Mouse (Mus musculus) left cerebral cortex, postnatal 14 days (tissue): ENCODE results near the gene Ercc1. TPM values are rescaled to one million over a fixed set of nuclear protein-coding genes. Genes with fewer than 3 reads are reported as not detected.

ENCODE experiments used
- DNase-seq, 2 experiments: peaks; one replicate each; pipeline ENCODE4 v3.0.0; 2021 to 2022; ENCODE audit warnings: low spot score in 2 of 2, mixed read lengths in 1 of 2
- intact Hi-C: fragments of 180-260 bp; cut with DNase I; formaldehyde crosslinking; loops from one replicate; pipeline ENCODE4 v1.15.1; 2025
- long read RNA-seq, 2 experiments: library from polyadenylated mRNA; stranded (forward); transcript quantifications; one replicate each; pipeline ENCODE4 v2.0.0; 2021
- total RNA-seq, 2 experiments: library from RNA; stranded (reverse); gene quantifications; 2 replicates each; pipeline ENCODE4 v1.2.3; 2021

Gene Ercc1
- 10 to 100 TPM; 42.7 to 44.0 TPM for total RNA-seq
- long read RNA-seq, experiment 1, transcript Ercc1-201 (10 exons, 1,375 nt): major isoform, 16 of 23 reads
- long read RNA-seq, experiment 1, partial matches to known transcripts: 0 of 23 reads
- long read RNA-seq, experiment 1, other reads (novel, unspliced or antisense): 6 of 23 reads
- long read RNA-seq, experiment 2, transcript Ercc1-201 (10 exons, 1,375 nt): major isoform, 9 of 22 reads
- long read RNA-seq, experiment 2, partial matches to known transcripts: 6 of 22 reads
- long read RNA-seq, experiment 2, other reads (novel, unspliced or antisense): 5 of 22 reads

DNA sequence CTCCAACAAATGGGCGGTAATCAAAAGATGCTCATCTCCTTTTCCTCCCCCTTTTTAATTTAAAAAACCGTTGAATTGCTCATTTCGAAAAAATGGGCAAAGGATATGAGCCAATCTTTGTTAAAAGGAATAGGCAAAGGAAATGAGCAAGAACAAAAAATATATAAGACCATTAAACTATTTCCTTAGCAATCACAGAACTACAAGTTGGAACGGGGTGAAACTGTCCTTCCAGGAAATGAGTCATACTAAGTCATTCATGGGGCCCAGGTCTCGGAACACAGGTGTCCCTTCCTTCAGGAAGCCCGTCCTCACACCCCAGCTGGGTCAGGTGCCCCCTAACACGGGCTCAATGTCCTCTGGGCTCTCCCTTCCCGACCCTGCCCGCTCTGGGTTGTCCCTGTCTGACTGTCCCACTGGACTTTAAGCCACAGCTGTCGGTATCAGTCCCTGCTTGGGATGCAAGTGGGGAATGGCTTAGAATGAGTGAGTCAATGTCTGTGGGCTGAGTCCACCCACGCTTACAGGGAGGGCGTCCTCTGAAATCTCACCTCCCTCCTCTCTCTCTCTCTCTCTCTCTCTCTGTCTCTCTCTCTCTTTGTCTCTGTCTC lies at the start of gene Ercc1:
Gene Ercc1, plus strand, starts transcription at position 542 of the 611 bp plus-strand sequence.
- no peak for DNase-seq
- intact Hi-C loops: no loop called here

DNA sequence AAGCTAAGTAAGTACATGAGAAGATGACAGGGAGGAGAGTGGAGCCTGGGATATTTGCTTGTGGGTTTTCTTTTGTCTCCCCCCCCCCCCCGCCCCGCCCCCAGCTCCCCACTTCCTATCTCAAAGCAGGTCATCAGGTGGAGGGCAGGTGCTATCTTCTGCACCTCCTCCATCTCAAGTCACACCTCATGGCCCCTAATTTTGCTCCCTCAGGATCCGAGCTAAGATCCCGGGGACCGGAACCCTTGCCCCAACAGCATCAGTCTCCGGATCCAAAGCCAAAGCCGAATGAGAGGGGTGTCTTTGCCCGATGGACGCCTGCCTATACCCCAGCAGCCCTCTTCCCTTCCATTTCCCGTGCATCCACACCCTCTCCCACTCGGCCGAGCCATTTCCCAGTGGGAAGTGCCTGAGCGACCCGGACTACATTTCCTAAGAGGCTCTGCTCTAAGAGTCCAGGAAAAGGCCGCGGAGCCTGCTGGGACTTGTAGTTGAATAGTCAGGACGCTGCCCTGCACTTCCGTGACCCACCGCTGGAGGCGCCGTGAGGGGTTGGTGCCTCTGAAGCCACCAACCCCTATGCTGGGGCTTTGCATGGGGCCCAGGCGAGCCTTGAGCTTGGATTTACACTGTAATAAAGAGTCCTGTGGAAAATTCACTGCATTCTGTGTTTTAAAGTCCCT lies 48.9 kb upstream of the Ercc1 start:
- intact Hi-C loops: loop anchor here (5.0 kb wide), 2 partner anchors 58 to 118 kb away; partner anchors contain the start of gene Eml2

DNA sequence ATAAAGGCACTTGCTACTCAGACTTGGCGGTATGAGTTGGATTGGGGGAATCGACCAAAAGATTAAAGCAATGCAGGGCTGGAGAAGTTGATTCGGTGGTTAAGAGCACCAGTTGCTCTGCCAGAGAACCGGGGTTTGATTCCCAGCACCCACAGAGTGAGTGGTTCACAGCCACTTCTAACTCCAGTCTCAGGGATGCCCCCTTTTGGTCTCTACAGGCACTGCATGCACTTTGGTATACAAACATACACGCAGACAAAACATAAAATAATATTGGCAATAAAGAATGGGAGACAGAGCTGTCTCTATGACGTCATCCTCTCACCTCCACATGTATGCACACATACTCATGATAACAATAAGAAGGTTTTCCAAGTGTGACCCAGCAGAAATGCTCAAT lies 47.5 kb upstream of the Ercc1 start:
- intact Hi-C loops: loop anchor here (5.0 kb wide), 2 partner anchors 60 to 120 kb away; partner anchors contain the start of gene Eml2

More for the DNA sequence above, 48.9 kb upstream of the Ercc1 start:
- peak; percentile 97 for DNase-seq

DNA sequence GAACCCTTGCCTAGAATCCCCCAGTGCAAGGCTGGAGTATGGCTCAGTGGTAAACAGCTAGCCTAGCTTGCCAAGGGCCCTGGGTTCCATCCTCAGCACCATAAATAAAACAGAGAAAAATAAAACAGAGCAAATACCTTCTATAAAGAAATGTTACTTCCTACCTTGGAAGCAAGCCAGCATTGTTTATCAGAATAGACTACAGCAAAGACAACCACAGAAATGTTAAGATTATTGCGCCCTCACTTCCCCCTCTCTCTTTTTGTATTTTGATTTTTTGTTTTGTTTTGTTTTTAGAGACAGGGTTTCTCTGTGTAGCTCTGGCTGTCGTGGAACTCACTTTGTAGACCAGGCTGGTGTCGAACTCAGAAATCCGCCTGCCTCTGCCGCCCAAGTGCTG lies 46.8 kb upstream of the Ercc1 start:
- no peak for DNase-seq
- intact Hi-C loops: loop anchor here (5.0 kb wide), 2 partner anchors 60 to 120 kb away; partner anchors contain the start of gene Eml2

More for the DNA sequence above, 47.5 kb upstream of the Ercc1 start:
- DNase-seq: no peak

DNA sequence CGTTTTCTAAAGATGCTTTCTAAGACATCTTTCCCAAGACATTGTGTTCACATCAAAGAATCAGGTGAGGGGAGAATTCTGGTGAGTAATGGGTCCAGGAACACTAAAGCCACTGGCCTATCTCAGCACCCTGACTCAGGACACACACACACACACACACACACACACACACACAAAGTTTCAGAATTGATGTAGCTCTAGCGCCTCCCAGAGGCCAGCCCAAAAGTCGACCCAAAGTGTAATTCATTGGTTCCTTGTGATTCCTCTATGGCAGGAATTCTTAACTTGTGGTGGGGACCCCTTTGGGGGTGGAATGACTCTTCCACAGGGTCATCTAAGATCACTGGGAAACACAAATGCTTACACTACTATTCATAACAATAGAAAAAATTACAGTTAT lies 45.4 kb upstream of the Ercc1 start:
- peak; percentile 64 to 78 for DNase-seq
- intact Hi-C loops: loop anchor here (5.0 kb wide), 2 partner anchors 62 to 122 kb away; partner anchors contain the start of gene Eml2

DNA sequence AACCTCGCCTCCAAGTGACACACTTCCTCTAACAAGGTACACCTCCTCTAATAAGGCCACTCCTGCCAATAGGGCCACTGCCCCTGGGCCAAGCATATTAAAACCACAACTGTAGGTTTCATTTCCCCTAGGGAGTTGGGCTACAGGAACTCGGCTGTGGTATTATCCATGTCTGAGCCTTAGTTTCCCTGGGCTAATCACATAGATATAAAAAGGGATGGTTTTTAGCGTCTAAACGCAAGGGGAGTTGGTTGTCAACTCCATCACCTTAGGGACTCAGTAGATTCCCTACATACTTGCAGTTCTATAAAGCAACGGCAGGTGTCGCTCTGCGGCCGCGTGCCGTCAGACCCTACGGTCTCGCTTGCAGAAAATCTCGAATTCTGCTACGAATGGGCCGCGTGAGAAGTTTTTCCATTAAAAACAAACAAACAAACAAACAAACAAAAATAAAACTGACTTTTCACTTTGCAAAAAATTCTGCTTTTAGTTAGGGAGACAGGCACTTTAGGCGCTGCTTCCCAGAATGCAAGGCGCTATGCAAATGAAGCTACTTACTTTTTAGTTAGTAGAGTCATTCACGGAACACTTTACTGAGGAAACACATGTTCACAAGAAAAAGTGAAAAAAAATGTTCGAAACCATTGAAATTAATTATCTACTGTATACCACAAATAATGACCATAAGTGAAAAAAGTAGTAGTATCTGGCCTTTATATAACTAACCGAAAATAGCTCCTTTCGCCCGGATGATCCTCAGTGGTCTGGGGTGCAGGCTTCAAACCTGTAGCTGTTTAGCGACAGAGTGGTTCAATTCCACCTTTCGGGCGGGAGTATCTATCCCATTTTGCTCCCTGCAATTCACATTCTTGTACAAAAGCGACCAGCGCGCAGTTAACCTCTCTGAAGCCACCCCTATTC lies 43.8 kb upstream of the Ercc1 start:
- DNase-seq: peak; percentile 71 to 86
- intact Hi-C loops: loop anchor here (1.0 kb wide), 1 partner anchor 43 kb away; no protein-coding TSS in a partner anchor

DNA sequence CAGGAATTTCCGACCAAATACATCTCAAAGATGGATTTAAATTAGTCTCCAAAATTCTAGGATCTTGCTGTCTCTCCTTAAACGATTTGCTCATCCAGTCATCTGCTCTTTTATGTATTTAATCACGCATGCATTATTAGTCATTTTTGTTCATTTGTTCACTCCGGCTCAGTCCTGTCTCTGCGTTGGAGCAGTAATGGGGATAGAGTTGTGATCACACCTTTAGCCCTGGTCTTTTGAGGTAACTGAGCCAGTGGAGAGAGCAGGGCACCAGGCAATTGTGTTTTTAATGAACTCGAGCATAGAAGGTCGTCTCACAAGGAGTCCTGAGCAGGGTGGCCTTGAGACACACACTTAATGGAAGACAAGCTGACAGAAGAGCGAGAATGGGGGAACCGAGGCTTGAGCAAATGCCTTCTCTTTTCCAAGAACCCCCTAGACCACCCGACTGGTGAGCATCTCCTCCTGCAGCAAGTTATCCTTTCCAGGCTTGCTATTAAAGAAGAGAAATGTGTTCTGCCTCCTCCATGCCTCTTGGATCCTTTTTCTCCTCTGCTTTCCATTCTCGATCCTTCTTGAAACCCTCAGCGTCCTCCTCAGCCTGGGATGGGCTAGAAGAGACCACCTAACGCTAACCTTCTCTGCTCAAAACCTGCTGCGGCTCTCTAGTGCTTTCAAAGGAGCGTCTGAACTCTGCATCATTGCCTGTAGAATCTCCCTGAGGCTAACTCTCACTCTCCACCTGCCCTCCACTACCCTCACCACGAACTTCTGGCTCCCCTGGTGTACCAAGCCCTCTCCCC lies 42.9 kb upstream of the Ercc1 start:
- peak in 1 of 2 experiments; percentile 26 for DNase-seq
- intact Hi-C loops: no loop called here

DNA sequence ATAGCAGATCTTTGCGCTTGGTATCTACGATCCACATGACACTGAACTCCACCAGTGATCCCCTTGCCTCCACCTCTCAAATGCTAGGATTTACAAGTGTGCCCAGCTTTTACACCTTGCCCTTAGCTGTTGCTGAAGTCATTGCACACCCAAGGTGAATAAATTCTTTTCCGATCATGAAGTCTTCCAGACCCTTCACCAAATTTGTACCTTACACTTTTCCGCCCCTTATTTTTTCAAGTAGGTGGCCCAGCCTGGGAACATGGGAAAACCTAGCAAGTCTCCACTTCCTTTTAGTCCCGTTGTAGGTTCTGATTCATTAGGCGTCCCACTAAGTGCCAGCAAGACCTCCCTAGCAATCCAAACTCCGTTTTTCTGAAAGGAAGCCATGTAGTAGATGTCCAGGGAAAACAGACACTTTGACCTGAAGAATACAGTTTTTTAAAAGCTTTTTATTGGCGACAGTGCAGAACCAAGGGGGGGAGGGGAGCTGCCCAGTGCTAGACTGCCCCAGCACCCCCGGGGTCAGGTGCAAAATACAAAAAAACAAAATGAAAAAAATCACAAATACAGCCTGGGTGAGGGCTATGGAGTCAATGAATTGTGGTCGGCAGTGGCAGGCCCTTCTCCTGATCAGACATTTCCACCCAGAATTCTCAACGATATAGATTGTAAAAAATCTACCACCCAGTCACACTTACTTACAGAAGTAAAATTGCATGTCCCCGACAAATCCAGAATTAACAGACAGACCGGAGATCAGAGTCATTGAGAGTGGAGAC lies 42.1 kb upstream of the Ercc1 start:
- DNase-seq: no peak
- intact Hi-C loops: no loop called here

DNA sequence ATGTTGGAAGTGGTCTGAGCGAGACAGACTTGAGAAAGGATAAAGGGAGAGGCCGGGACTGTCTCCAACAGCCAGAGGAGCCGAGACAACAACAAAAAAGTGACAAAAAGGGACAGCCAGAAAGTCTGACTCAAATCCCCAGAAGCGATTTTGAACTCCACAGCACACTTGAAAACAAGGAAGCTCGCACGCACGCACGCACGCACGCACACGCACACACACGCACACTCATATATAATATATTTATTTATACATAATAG lies 41.6 kb upstream of the Ercc1 start:
- DNase-seq: no peak
- intact Hi-C loops: no loop called here

DNA sequence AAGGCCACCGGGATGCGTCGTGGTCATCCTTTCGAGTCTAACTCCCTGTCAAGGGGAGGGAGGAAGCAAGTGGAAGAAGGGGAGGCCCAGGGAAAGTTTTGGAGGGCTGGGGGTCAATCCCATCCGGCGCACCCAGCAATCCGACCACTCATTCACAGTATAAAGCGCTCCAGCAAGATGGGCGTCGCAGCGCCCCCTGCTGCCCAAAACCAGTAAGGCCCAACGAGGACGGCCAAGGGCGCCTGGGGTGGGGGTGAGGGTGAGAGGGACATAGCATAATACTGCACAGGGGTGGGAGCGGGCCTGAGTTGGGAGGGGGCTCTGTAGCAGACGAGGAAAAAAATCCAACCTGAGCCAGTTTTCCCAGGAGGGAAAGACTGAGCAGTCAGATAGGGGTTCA lies 40.8 kb upstream of the Ercc1 start:
- DNase-seq: peak; percentile 52 to 60
- intact Hi-C loops: no loop called here

DNA sequence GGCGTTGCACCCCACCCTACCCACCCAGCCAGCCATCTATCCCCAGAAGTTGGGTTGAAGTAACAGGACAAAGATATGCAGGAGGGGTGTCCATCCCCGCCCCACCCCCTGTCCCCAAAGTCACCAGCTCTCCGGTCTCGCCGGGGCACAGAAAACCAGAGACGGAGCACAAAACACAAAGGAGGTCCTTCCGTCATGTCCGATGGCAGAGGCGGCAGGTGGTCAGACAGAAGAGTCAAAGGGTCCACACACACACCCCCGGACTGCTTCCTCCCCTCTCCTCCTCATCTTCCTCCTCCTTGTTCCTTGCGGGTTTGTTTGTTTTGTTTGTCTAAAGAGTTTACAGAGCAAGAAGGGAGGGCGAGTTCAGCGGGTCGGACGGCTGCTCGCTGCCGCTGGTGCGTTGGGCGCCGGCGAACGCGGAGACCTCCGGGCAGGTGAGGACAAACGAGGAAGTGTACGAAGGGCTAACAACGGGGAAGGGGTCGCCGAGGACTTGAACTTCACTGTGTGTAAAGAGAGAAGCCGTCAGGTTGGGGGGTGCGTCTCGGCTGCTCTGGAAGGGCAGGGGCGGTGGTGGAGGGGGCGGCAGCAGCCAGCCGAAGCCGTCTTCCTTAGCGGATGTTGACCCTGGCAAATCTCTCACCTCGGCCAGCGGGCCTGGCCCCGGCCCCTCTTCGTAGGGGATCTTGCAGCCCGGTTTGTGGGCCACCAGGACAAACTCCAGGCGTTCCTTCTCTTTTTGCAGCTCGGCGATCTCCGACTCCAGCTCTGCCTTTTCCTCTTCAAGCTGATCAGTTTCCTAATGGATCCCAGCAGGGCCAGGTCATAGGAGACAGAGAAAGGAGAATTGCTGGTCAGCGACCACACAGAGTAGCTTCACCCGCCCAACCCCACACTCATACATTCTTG lies 39.8 kb upstream of the Ercc1 start:
- DNase-seq: no peak
- intact Hi-C loops: no loop called here

DNA sequence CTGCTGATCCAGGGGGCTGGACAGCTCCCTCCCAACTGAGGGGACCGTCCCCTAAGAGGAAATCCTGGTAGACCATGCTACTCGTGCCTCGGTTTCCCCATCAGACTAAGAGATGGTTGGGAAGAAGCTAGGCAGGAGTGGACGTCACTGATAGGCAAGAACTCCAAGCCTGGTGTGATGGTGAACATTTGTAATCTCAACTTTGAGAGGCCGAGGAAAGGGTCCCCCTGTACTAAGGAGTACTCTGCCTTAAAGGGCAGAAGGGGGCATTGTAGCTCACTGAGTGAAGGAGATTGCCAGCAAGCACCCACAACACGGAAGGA lies 39.2 kb upstream of the Ercc1 start:
- intact Hi-C loops: no loop called here
- no peak for DNase-seq

DNA sequence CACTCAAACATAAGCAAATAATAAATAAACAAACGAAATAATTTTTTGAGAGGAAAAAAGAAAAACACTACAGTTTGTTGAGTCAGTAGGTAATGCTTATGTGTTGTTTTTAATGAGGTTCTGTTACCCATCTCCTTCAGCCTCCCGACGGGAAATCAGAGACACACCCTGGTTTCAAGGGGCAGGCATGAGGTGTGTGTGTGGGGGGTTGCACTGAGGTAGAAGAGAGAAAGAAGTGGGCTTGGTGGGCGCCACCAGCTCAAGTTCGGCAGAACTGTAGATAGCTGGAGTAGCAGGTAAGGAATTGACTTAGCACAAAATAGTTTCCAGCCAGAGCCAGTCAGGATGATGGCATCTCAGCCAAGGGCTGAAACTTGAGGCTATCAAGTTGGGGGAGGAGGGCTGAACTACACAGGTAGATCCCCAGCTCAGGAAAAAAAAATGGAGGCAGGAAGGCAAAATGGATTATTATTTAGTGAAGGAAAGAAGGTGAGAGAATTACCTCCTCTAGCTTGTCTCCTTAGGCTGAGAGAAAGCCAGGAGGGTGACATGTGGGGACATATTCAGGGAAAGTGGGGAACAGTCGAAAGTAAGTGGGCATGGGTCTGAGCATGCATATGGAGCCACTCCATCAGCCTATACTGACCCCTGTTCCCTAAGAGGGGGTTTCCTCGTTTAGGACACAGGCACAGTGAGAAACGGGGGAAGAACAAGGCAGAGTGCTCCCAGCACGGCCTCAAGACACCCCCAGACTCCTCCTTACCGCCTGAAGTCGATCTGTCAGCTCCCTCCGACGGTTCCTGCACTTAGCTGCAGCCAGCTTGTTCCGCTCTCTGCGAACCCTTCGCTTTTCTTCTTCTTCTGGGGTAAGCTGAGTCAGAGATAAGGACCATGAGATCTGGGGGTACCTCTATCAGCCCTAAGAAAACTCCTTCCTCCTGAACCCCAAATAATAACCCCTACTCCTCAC lies 38.5 kb upstream of the Ercc1 start:
- intact Hi-C loops: no loop called here

DNA sequence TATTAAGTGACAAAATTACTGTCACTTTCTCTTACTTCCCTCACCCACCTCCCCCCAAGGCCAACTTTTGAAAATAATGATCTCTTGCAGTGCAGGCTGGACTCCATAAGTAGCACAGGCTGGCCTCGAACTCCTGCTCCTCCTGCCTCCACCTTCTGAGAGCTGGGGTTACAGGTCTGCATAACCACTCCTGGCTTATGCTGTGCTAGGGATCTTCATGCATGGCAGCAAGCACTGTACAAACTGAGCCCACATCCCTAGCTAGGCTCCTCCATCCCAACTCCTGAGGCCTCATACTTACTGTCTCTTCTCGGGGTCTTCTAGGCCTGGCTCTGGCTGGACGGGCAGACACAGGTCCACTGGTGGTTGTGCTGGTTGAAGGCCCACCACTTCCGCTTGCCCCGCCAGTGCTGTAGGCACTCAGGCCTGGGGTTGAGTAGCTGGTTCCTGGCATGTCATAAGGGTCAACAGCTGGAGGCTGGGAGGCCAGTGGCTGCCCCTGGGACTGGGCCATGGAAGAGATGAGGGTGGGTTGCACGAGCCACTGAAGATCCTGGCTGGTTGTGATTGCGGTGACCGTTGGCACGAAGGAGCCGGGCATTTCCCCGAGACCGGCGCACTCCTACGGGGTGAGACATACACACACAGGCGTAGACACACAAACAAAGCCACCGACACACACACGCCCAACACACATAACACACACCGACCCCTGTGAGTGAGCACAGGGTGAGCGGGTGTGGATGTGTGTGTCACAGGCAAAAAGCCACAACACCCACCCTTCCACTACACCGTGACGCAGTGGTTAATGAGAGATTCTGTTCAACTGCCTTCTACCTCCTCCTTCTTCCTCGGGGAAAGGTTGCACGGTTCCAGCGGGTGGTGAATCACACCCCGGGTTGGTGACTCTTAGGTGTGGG lies 37.5 kb upstream of the Ercc1 start:
- intact Hi-C loops: no loop called here
- no peak for DNase-seq

More for the DNA sequence above, 38.5 kb upstream of the Ercc1 start:
- DNase-seq: no peak
